Mouse (Mus musculus) neural tube, embryonic 15.5 days (tissue): Measurements from ENCODE around the gene Bfsp1. TPM values are rescaled to one million over a fixed set of nuclear protein-coding genes. Genes with fewer than 3 reads are reported as not detected.

Experiments used
- ATAC-seq: fragments of 200-750 bp; cut with Nextera tagmentation; 2 replicates; pipeline ENCODE4 v1.8.0; 2017; ENCODE audit warnings: mild to moderate bottlenecking, moderate TSS enrichment, moderate library complexity; ENCODE audit not compliant: low FRiP score
- H3K27ac ChIP-seq: fragments of 300-500 bp; sonication (generic); replicated peaks from 2 replicates; pipeline ENCODE4 v1.5.1; 2015; ENCODE audit warnings: mild to moderate bottlenecking, inconsistent platforms
- H3K27me3 ChIP-seq: fragments of 300-500 bp; sonication (generic); replicated peaks from 2 replicates; pipeline ENCODE4 v1.6.1; 2015; ENCODE audit warnings: inconsistent platforms
- H3K36me3 ChIP-seq: fragments of 300-500 bp; sonication (generic); 2 replicates; pipeline ENCODE4 v1.6.1; 2015; ENCODE audit warnings: inconsistent platforms
- H3K4me1 ChIP-seq: fragments of 300-500 bp; sonication (generic); 2 replicates; pipeline ENCODE4 v1.6.1; 2015; ENCODE audit warnings: inconsistent platforms
- H3K4me2 ChIP-seq: fragments of 300-500 bp; sonication (generic); 2 replicates; pipeline ENCODE4 v1.6.1; 2015; ENCODE audit warnings: inconsistent platforms, mild to moderate bottlenecking, moderate library complexity
- H3K4me3 ChIP-seq: fragments of 300-500 bp; sonication (generic); replicated peaks from 2 replicates; pipeline ENCODE4 v1.5.1; 2015; ENCODE audit warnings: mild to moderate bottlenecking, inconsistent platforms
- H3K9ac ChIP-seq: fragments of 300-500 bp; sonication (generic); replicated peaks from 2 replicates; pipeline ENCODE4 v1.6.1; 2015; ENCODE audit warnings: mild to moderate bottlenecking, inconsistent platforms
- H3K9me3 ChIP-seq: fragments of 300-500 bp; sonication (generic); replicated peaks from 2 replicates; pipeline ENCODE4 v1.6.1; 2016; ENCODE audit warnings: inconsistent platforms
- WGBS: fragments of 180-500 bp; shearing (Covaris S2); methylation state at CpG from one replicate; pipeline ENCODE4 v1.1.7; 2015; ENCODE audit warnings: mixed read lengths; 5-methylcytosine and 5-hydroxymethylcytosine counted together
- polyA plus RNA-seq: library from polyadenylated mRNA; unstranded; fragments of >200 nt; fragmentation: Nextera tagmentation; extraction: Ambion mirVana; gene quantifications from 2 replicates; pipeline ENCODE4 v1.2.1, GENCODE M21; 2015

Bfsp1 gene
- 1.4 and 1.9 TPM in 2 replicates for polyA plus RNA-seq

- no peaks in the 10 kb centered on the region for H3K27me3 ChIP-seq
- WGBS, result 3% methylated on average over 86 of the region's 86 CpGs
- no peak within 1 kb of the TSS for H3K27ac ChIP-seq
- peak; percentile 80 for ATAC-seq
- H3K4me1 ChIP-seq, result peaks cover 10% of the 10 kb centered on the region; the same call in 1 of the 2 replicates
- H3K9ac ChIP-seq, result peak within 1 kb of the TSS; percentile 65
- H3K4me3 ChIP-seq, result peak within 1 kb of the TSS; percentile 46
- no peaks in the 10 kb centered on the region for H3K9me3 ChIP-seq
- no peaks in the 10 kb centered on the region for H3K36me3 ChIP-seq
- H3K4me2 ChIP-seq, result peak within 1 kb of the TSS; percentile 79
Observed at GRCm38 (mm10) chr2:143862484-143863231, at the start of gene Bfsp1. Bfsp1 (minus strand) TSS chr2:143863173.

GRCm38 (mm10) chr2:143912199-143912598 is 49.2 kb upstream of the Bfsp1 start:
- WGBS, result 86% methylated on average over 2 of the region's 2 CpGs
- no peak overlapping the region for H3K4me2 ChIP-seq
- no peak for ATAC-seq
- no peaks in the 10 kb centered on the region for H3K9me3 ChIP-seq
- H3K36me3 ChIP-seq, result no peaks in the 10 kb centered on the region
- H3K27ac ChIP-seq, result no peak overlapping the region
- no peak overlapping the region for H3K9ac ChIP-seq
- no peak overlapping the region for H3K4me3 ChIP-seq
- no peaks in the 10 kb centered on the region for H3K27me3 ChIP-seq
- peaks cover 17% of the 10 kb centered on the region for H3K4me1 ChIP-seq

GRCm38 (mm10) chr2:143909230-143909629 is 46.3 kb upstream of the Bfsp1 start:
- H3K4me2 ChIP-seq, result no peak overlapping the region
- no peaks in the 10 kb centered on the region for H3K9me3 ChIP-seq
- 88% methylated on average over 2 of the region's 2 CpGs for WGBS
- H3K27me3 ChIP-seq, result no peaks in the 10 kb centered on the region
- no peak overlapping the region for H3K9ac ChIP-seq
- H3K36me3 ChIP-seq, result no peaks in the 10 kb centered on the region
- no peak overlapping the region for H3K4me3 ChIP-seq
- no peak overlapping the region for H3K27ac ChIP-seq
- no peak for ATAC-seq
- 0 out of 2 replicates have a peak, but pooled peaks cover 5% of the 10 kb centered on the region for H3K4me1 ChIP-seq

- Histone ChIP-seq H3K9ac (no peak overlapping the region), H3K27ac (no peak overlapping the region), H3K9me3 (no peaks in the 10 kb centered on the region), H3K4me1 (0 out of 2 replicates have a peak, but pooled peaks cover 2% of the 10 kb centered on the region), H3K27me3 (no peaks in the 10 kb centered on the region), H3K4me2 (no peak overlapping the region), H3K4me3 (no peak overlapping the region), H3K36me3 (no peaks in the 10 kb centered on the region)
- 87% methylated on average over 5 of the region's 5 CpGs for WGBS
- ATAC-seq, result no peak
Observed at GRCm38 (mm10) chr2:143904896-143905295, 41.9 kb upstream of the Bfsp1 start.

- H3K4me2 ChIP-seq, result no peak overlapping the region
- 73% methylated on average over 9 of the region's 9 CpGs for WGBS
- 0 out of 2 replicates have a peak, but pooled peaks cover 2% of the 10 kb centered on the region for H3K4me1 ChIP-seq
- H3K9ac ChIP-seq, result no peak overlapping the region
- H3K9me3 ChIP-seq, result no peaks in the 10 kb centered on the region
- no peak overlapping the region for H3K27ac ChIP-seq
- ATAC-seq, result no peak
- no peaks in the 10 kb centered on the region for H3K27me3 ChIP-seq
- H3K36me3 ChIP-seq, result no peaks in the 10 kb centered on the region
- H3K4me3 ChIP-seq, result no peak overlapping the region
Observed at GRCm38 (mm10) chr2:143903376-143904045, 40.5 kb upstream of the Bfsp1 start.

GRCm38 (mm10) chr2:143900821-143901351 is 37.9 kb upstream of the Bfsp1 start:
- Histone ChIP-seq H3K4me3 (no peak overlapping the region), H3K4me2 (no peak overlapping the region), H3K27me3 (no peaks in the 10 kb centered on the region), H3K9ac (no peak overlapping the region), H3K36me3 (no peaks in the 10 kb centered on the region), H3K4me1 (no peaks in the 10 kb centered on the region), H3K27ac (no peak overlapping the region), H3K9me3 (no peaks in the 10 kb centered on the region)
- 73% methylated on average over 5 of the region's 5 CpGs for WGBS
- ATAC-seq, result no peak

- Histone ChIP-seq H3K4me1 (no peaks in the 10 kb centered on the region), H3K27me3 (no peaks in the 10 kb centered on the region), H3K9ac (no peak overlapping the region), H3K9me3 (no peaks in the 10 kb centered on the region), H3K36me3 (no peaks in the 10 kb centered on the region), H3K4me2 (no peak overlapping the region), H3K27ac (no peak overlapping the region), H3K4me3 (no peak overlapping the region)
- ATAC-seq, result no peak
- 91% methylated on average over 9 of the region's 9 CpGs for WGBS
Observed at GRCm38 (mm10) chr2:143899470-143900220, 36.7 kb upstream of the Bfsp1 start.

- Histone ChIP-seq H3K9me3 (no peaks in the 10 kb centered on the region), H3K27me3 (no peaks in the 10 kb centered on the region), H3K4me1 (no peaks in the 10 kb centered on the region), H3K36me3 (no peaks in the 10 kb centered on the region), H3K4me3 (no peak overlapping the region), H3K27ac (no peak overlapping the region), H3K4me2 (no peak overlapping the region), H3K9ac (no peak overlapping the region)
- no peak for ATAC-seq
- 90% methylated on average over 10 of the region's 10 CpGs for WGBS
Observed at GRCm38 (mm10) chr2:143891302-143892048, 28.5 kb upstream of the Bfsp1 start.

GRCm38 (mm10) chr2:143889860-143890433 is 27.0 kb upstream of the Bfsp1 start:
- no peak for ATAC-seq
- WGBS, result 63% methylated on average over 12 of the region's 12 CpGs
- no peaks in the 10 kb centered on the region for H3K36me3 ChIP-seq

GRCm38 (mm10) chr2:143889131-143889859 is 26.3 kb upstream of the Bfsp1 start:
- Histone ChIP-seq H3K9me3 (no peaks in the 10 kb centered on the region), H3K36me3 (no peaks in the 10 kb centered on the region), H3K27ac (no peak overlapping the region), H3K4me2 (no peak overlapping the region), H3K9ac (no peak overlapping the region), H3K27me3 (no peaks in the 10 kb centered on the region), H3K4me1 (no peaks in the 10 kb centered on the region), H3K4me3 (no peak overlapping the region)
- WGBS, result 87% methylated on average over 15 of the region's 15 CpGs
- ATAC-seq, result no peak

More at GRCm38 (mm10) chr2:143889860-143890433, 27.0 kb upstream of the Bfsp1 start:
- H3K4me1 ChIP-seq, result no peaks in the 10 kb centered on the region
- no peak overlapping the region for H3K27ac ChIP-seq
- H3K4me2 ChIP-seq, result no peak overlapping the region
- no peak overlapping the region for H3K9ac ChIP-seq
- no peak overlapping the region for H3K4me3 ChIP-seq
- no peaks in the 10 kb centered on the region for H3K9me3 ChIP-seq
- no peaks in the 10 kb centered on the region for H3K27me3 ChIP-seq
